Mouse (Mus musculus) effector memory CD4-positive, alpha-beta T cell, adult 7 months (primary cell): Measurements from ENCODE around the gene Usp43. TPM values are rescaled to one million over a fixed set of nuclear protein-coding genes. Genes with fewer than 3 reads are reported as not detected.

Experiments used
- polyA plus RNA-seq: library from polyadenylated mRNA; unstranded; fragments of 100-300 nt; shearing (Covaris generic); gene quantifications from one replicate; pipeline ENCODE4 v1.2.1, GENCODE M21; 2017

Usp43 gene
- polyA plus RNA-seq: not detected

DNA sequence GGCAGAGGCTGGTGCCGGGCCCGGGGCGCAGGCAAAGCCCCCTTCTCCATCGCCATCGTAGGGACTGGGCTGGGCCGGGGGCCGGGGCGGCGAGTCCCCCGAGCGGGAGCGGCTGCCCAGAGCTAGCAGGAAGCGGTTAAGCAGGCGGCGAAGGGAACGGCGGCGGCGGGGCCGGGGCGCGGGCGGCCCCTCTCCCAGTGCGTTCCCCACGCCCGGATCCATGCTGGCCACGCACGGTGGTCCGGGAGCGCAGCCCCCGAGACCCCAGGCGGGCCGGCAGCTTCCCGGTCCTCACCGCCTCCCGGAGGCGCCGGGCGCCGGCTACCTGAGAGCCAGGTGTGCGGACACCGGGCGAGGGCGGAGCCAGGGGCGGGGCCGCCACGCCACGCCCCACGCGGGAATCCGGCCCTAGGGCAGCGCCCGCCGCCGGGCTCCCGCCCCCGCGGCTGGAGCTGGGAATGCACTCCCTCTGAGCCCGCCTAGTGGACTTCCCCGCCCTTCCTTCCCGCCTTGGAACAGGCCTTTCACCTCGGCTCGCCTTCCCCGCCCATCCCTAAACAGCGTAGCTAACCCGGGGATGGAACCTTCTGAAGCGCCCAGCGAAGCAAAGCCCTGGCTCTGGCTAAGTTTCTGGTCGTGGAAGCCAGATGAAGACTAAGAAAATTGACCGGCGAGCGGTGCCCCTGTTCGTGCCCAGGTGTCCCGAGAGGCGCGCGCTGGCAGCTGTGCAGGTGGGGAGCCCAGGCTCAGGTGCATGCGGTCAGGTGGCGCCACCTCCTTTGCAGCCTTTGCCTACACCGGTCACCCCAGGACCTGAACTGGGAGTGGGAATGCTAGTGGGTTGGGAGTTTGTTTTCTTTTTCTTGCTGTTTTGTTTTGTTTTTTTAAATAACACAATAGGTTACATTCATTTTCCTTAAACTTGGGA is at the start of gene Usp43:
Gene Usp43, minus strand, starts transcription at position 327 of the 928 bp plus-strand sequence.

GRCm38 (mm10) chr11:67965905-67966878 is 44.2 kb upstream of the Usp43 start, which contains the start of gene Stx8:
Gene Stx8, plus strand, starts transcription at chr11:67966193.

GRCm38 (mm10) chr11:67965242-67965883 is 43.4 kb upstream of the Usp43 start, which contains the start of gene Cfap52:
Gene Cfap52, minus strand, starts transcription at chr11:67965651.

Other genes with a start within 250 kb of the Usp43 start
- gene Rcvrn, start 226.8 kb downstream of the Usp43 start, polyA plus RNA-seq: not detected
- not detected for gene Glp2r, start 151.0 kb downstream of the Usp43 start, polyA plus RNA-seq
- gene Gsg1l2, start 147.5 kb downstream of the Usp43 start, polyA plus RNA-seq: not detected
- not detected for gene Dhrs7c, start 124.0 kb downstream of the Usp43 start, polyA plus RNA-seq
- 0.65 TPM for gene Cfap52, start 43.5 kb upstream of the Usp43 start, polyA plus RNA-seq
- 69.8 TPM for gene Stx8, start 44.0 kb upstream of the Usp43 start, polyA plus RNA-seq